Mouse (Mus musculus): Measurements from ENCODE around the gene Ccdc58.

GRCm38 (mm10) chr16:36087846-36088245 lies 16.4 kb downstream of the Ccdc58 start:
- TF ChIP-seq CTCF (IDR thresholded peaks at IDR 0.05; ENCODE audit: insufficient read depth, low read depth, low read length) (no peak), POLR2A (IDR thresholded peaks at IDR 0.05; ENCODE audit: insufficient read depth, low read depth, low read length) (no peak)

Measured in olfactory bulb, adult 2 months (tissue).